Mouse (Mus musculus) bone marrow, adult 2 months (tissue): ENCODE results near the gene Hoxa5. TPM values are rescaled to one million over a fixed set of nuclear protein-coding genes. Genes with fewer than 3 reads are reported as not detected.

Experiments
- H3K27ac ChIP-seq: fragments of 200-500 bp; 2 replicates; pipeline ENCODE4 v1.5.1; 2012; ENCODE audit warnings: low read depth, mild to moderate bottlenecking, control low read depth, inconsistent platforms, low read length; ENCODE audit not compliant: control insufficient read depth, poor library complexity, insufficient read depth
- H3K4me1 ChIP-seq: fragments of 200-500 bp; 2 replicates; pipeline ENCODE4 v1.6.1; 2011; ENCODE audit warnings: low read length; ENCODE audit not compliant: control insufficient read depth, insufficient read depth
- H3K4me3 ChIP-seq: fragments of 200-500 bp; replicated peaks from 2 replicates; pipeline ENCODE3; 2011; ENCODE audit warnings: mild to moderate bottlenecking, low read depth, low read length, control low read depth; ENCODE audit not compliant: control insufficient read depth
- CTCF ChIP-seq: fragments of 200-500 bp; IDR thresholded peaks from 2 replicates; pipeline ENCODE4 v1.5.1; 2011; ENCODE audit warnings: low read length, control low read depth; ENCODE audit not compliant: control insufficient read depth, insufficient read depth
- POLR2A ChIP-seq: fragments of 200-500 bp; IDR thresholded peaks from 2 replicates; pipeline ENCODE4 v1.6.1; 2011; ENCODE audit warnings: low read depth, mild to moderate bottlenecking, control low read depth, low read length, borderline replicate concordance; ENCODE audit not compliant: control insufficient read depth
- WGBS: fragments of 180-500 bp; shearing (Covaris S2); methylation state at CpG from one replicate; pipeline ENCODE4 v1.1.7; 2018; 5-methylcytosine and 5-hydroxymethylcytosine counted together
- polyA plus RNA-seq: library from polyadenylated mRNA; stranded (reverse); fragments of >200 nt; gene quantifications from 2 replicates; pipeline ENCODE4 v1.2.4, GENCODE M21; 2011; ENCODE audit warnings: low replicate concordance; ENCODE audit not compliant: missing spikeins, insufficient read depth, insufficient read length

Hoxa5 gene
- polyA plus RNA-seq, 1 experiment: 2.4 TPM

DNA sequence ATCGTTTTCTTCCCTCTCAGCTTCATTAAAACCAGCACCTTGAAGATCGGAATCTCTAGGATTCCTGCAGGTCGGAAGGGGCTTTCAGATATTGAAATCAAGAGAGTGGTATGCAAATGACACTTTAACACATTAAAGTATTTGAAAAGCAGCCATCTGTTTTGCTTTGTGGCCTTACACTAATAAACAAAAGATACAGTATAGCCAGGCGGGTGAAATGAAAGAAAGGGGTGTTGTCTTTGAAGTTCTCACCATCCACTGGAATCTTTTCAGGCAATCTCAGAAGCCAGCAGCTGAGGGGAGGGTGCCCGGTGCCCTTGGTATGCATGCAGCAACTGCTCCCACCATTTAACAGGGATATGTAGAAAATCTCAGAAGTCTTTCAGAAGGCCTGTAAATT lies 50.3 kb downstream of the Hoxa5 start:
- no peak for TF ChIP-seq CTCF
- no peak for TF ChIP-seq POLR2A
- H3K27ac ChIP-seq: no peak overlapping the region

DNA sequence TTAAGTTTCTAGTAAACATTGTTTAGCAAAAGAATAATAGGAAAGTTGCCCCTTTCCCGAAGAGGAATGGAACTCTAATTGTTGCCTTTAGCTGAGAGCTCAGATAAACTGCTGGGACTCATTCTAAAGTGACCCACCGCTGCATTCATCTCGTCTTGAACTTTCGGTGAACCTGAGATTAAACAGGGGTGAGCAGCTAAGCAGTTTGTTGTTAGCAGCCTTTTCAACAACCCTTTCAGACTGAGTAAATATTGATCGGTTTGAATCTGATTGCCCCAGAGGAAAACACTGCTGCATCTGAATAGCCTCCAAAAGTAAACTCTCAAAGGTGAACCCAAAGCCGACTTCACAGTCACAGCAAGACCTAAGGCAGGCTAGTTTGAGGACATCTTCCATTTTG lies 51.1 kb downstream of the Hoxa5 start:
- no peaks in the 10 kb centered on the region for H3K4me1 ChIP-seq
- no peak overlapping the region for H3K4me3 ChIP-seq
- no peak overlapping the region for H3K27ac ChIP-seq
- TF ChIP-seq CTCF: no peak
- TF ChIP-seq POLR2A: no peak
- 24% methylated on average over 6 of the region's 6 CpGs for WGBS

More for the DNA sequence above, 50.3 kb downstream of the Hoxa5 start:
- Histone ChIP-seq H3K4me1 (no peaks in the 10 kb centered on the region), H3K4me3 (no peak overlapping the region)
- 75% methylated on average over 5 of the region's 5 CpGs for WGBS

DNA sequence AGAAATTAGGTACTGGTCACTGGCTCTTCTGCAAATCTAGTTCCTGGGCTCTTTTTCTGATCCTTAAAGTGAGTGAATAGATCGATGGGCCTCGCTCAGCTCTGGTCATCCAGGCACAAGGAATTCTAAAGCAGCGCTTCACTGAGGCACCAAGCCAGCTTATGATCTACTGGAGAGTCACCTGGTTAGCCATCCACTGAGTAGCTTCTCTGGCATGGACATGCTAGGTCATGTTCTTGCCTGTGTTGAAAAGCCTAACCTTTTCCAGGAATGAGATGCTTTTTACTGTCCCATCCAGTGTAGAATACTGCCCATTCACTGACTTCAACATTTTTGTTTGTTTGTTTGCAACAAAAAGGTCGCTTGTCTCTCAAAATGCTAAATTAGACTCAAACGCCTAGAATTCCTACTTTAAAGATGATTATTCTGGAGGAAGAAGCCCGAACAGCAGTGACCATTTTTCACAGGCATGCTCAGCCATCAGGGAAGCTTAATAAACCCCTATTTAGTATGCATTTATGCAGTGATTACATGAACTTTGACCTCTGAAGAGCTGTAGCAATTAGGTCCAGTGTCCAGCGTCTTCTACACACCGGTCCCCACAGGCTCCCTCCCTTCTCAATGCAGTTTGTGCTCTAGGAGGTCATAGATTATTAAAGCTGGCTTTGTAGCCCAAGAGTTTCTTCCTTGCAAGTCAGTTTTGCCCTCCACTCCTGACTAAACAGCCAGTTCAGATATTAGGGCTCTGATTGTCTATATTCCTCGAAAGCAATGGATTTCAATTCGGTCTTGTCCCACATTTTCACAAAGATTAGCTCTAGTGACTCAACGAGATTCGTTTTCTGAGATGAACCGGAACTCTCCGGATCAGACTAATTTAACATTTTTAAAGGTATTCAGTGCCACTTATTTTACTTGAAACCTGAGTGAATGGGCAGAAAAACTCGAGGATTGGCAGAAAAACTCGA lies 51.9 kb downstream of the Hoxa5 start:
- TF ChIP-seq POLR2A: no peak
- TF ChIP-seq CTCF: no peak
- Histone ChIP-seq H3K4me3 (no peak overlapping the region), H3K27ac (no peak overlapping the region), H3K4me1 (no peaks in the 10 kb centered on the region)
- 35% methylated on average over 16 of the region's 16 CpGs for WGBS

Other genes starting within 250 kb of the Hoxa5 start
- gene Skap2, start 192.0 kb downstream of the Hoxa5 start, polyA plus RNA-seq: 65.0 and 102 TPM in 2 replicates
- gene Hoxa1, start 46.3 kb downstream of the Hoxa5 start, polyA plus RNA-seq: 0.97 TPM in 1 of 2 replicates, not detected in the other
- gene Hoxa2, start 39.8 kb downstream of the Hoxa5 start, polyA plus RNA-seq: 1.4 TPM in 1 of 2 replicates, not detected in the other
- not detected in 2 replicates for gene 5730596B20Rik, start 27.1 kb downstream of the Hoxa5 start, polyA plus RNA-seq
- gene Hoxa4, start 12.8 kb downstream of the Hoxa5 start, polyA plus RNA-seq: 1.8 TPM in 1 of 2 replicates, not detected in the other
- gene Hoxa6, start 4.1 kb upstream of the Hoxa5 start, polyA plus RNA-seq: not detected in 2 replicates
- gene Hoxa3, start 8.7 kb upstream of the Hoxa5 start, polyA plus RNA-seq: 1.2 and 2.4 TPM in 2 replicates
- gene Gm28308, start 8.8 kb upstream of the Hoxa5 start, polyA plus RNA-seq: not detected in 2 replicates
- gene Hoxa7, start 17.3 kb upstream of the Hoxa5 start, polyA plus RNA-seq: 1.4 and 2.8 TPM in 2 replicates
- gene Hoxa9, start 26.5 kb upstream of the Hoxa5 start, polyA plus RNA-seq: 2.2 and 3.8 TPM in 2 replicates
- gene Hoxa10, start 36.3 kb upstream of the Hoxa5 start, polyA plus RNA-seq: 0.93 and 1.6 TPM in 2 replicates
- 1.3 TPM in 1 of 2 replicates, not detected in the other for gene Hoxa11, start 41.2 kb upstream of the Hoxa5 start, polyA plus RNA-seq
- gene Hoxa13, start 56.3 kb upstream of the Hoxa5 start, polyA plus RNA-seq: not detected in 2 replicates
- gene Evx1, start 108.9 kb upstream of the Hoxa5 start, polyA plus RNA-seq: not detected in 2 replicates